Mouse (Mus musculus) heart, postnatal 0 days (tissue): ENCODE results near the gene Prok2. TPM values are rescaled to one million over a fixed set of nuclear protein-coding genes. Genes with fewer than 3 reads are reported as not detected.

ENCODE experiments used
- ATAC-seq: fragments of 200-750 bp; cut with Nextera tagmentation; 2 replicates; pipeline ENCODE4 v1.8.0; 2017; ENCODE audit warnings: low read depth, moderate number of reproducible peaks, moderate library complexity; ENCODE audit not compliant: insufficient read depth
- DNase-seq: peaks from one replicate; pipeline ENCODE4 v3.0.0-alpha.2; 2016; ENCODE audit warnings: low spot score
- H3K27ac ChIP-seq: fragments of 300-500 bp; sonication (generic); 2 replicates; pipeline ENCODE4 v1.5.1; 2014; ENCODE audit warnings: low read depth, mild to moderate bottlenecking
- H3K27me3 ChIP-seq: fragments of 300-500 bp; sonication (generic); 2 replicates; pipeline ENCODE4 v1.6.1; 2014; ENCODE audit warnings: low read length, mixed read lengths; ENCODE audit not compliant: control insufficient read depth, insufficient read depth
- H3K36me3 ChIP-seq: fragments of 300-500 bp; sonication (generic); replicated peaks from 2 replicates; pipeline ENCODE4 v1.6.1; 2014; ENCODE audit warnings: low read length, mixed read lengths; ENCODE audit not compliant: control insufficient read depth, insufficient read depth
- H3K4me1 ChIP-seq: fragments of 300-500 bp; sonication (generic); 2 replicates; pipeline ENCODE4 v1.6.1; 2014; ENCODE audit warnings: antibody characterized with exemption; ENCODE audit not compliant: control insufficient read depth, insufficient read depth
- H3K4me2 ChIP-seq: fragments of 300-500 bp; sonication (generic); 2 replicates; pipeline ENCODE4 v1.6.1; 2014; ENCODE audit warnings: low read depth, mild to moderate bottlenecking, low read length, moderate library complexity
- H3K4me3 ChIP-seq: fragments of 300-500 bp; sonication (generic); 2 replicates; pipeline ENCODE4 v1.5.1; 2014; ENCODE audit warnings: low read depth, low read length
- H3K9ac ChIP-seq: fragments of 300-500 bp; sonication (generic); replicated peaks from 2 replicates; pipeline ENCODE4 v1.6.1; 2014; ENCODE audit warnings: low read depth, low read length, mixed read lengths
- H3K9me3 ChIP-seq: fragments of 300-500 bp; sonication (generic); replicated peaks from 2 replicates; pipeline ENCODE4 v1.6.1; 2016; ENCODE audit warnings: low read length; ENCODE audit not compliant: control insufficient read depth
- CTCF ChIP-seq: IDR thresholded peaks from 2 replicates; pipeline ENCODE4 v1.5.1; 2016; ENCODE audit warnings: antibody characterized with exemption, control low read depth, low read depth
- EP300 ChIP-seq: IDR thresholded peaks from 2 replicates; pipeline ENCODE4 v1.6.1; 2016; ENCODE audit warnings: antibody characterized with exemption, low read depth
- WGBS: fragments of 180-500 bp; shearing (Covaris S2); extraction: QIAGEN DNeasy Blood & Tissue Kit; methylation state at CpG from one replicate; pipeline ENCODE4 v1.1.7; 2014; 5-methylcytosine and 5-hydroxymethylcytosine counted together
- polyA plus RNA-seq: library from polyadenylated mRNA; unstranded; fragments of >200 nt; fragmentation: Nextera tagmentation; extraction: Ambion mirVana; gene quantifications from 2 replicates; pipeline ENCODE4 v1.2.1, GENCODE M21; 2015
- total RNA-seq: library from RNA; depleted of rRNA; stranded (reverse); fragments of >200 nt; gene quantifications from 2 replicates; pipeline ENCODE4 v1.2.3, GENCODE M21; 2014; ENCODE audit warnings: low replicate concordance

Prok2 gene
- total and polyA plus RNA-seq, 2 experiments from 2014 or later: not detected

GRCm38 (mm10) chr6:99669481-99670325, 56.5 kb downstream of the Prok2 start:
- no peaks in the 10 kb centered on the region for H3K36me3 ChIP-seq
- no peak overlapping the region for H3K4me2 ChIP-seq
- H3K27me3 ChIP-seq: no peaks in the 10 kb centered on the region
- H3K4me3 ChIP-seq: no peak overlapping the region
- ATAC-seq: no peak
- H3K27ac ChIP-seq: no peak overlapping the region
- H3K9ac ChIP-seq: no peak overlapping the region
- 0 out of 2 replicates have a peak, but pooled peaks cover 8% of the 10 kb centered on the region for H3K4me1 ChIP-seq
- no peak for DNase-seq
- no peaks in the 10 kb centered on the region for H3K9me3 ChIP-seq
- TF ChIP-seq CTCF (no peak), EP300 (no peak)
- 52% methylated on average over 5 of the region's 5 CpGs for WGBS

GRCm38 (mm10) chr6:99667290-99667689, 58.9 kb downstream of the Prok2 start:
- DNase-seq: no peak
- Histone ChIP-seq H3K27ac (no peak overlapping the region), H3K4me3 (peak overlapping the region; percentile 93; the same call in 1 of the 2 replicates), H3K27me3 (no peaks in the 10 kb centered on the region), H3K9me3 (no peaks in the 10 kb centered on the region), H3K4me2 (peak overlapping the region; percentile 89), H3K36me3 (no peaks in the 10 kb centered on the region), H3K4me1 (0 out of 2 replicates have a peak, but pooled peaks cover 8% of the 10 kb centered on the region), H3K9ac (0 out of 2 replicates have a peak overlapping the region, but pooled peaks have one; percentile 90)
- no peak for ATAC-seq
- 61% methylated on average over 8 of the region's 8 CpGs for WGBS
- TF ChIP-seq EP300 (no peak), CTCF (no peak)

- Histone ChIP-seq H3K4me1 (0 out of 2 replicates have a peak, but pooled peaks cover 8% of the 10 kb centered on the region), H3K4me3 (peak within 1 kb of the TSS; percentile 93), H3K9ac (peak within 1 kb of the TSS; percentile 90), H3K36me3 (no peaks in the 10 kb centered on the region), H3K9me3 (no peaks in the 10 kb centered on the region), H3K27ac (peak within 1 kb of the TSS; percentile 68), H3K4me2 (peak within 1 kb of the TSS; percentile 89), H3K27me3 (no peaks in the 10 kb centered on the region)
- peak; percentile 46 for DNase-seq
- under 1% methylated on average over 30 of the region's 75 CpGs for WGBS
- ATAC-seq: peak; percentile 87
- TF ChIP-seq CTCF (no peak), EP300 (no peak)
Measured at GRCm38 (mm10) chr6:99666318-99667171, 59.6 kb downstream of the Prok2 start, which contains the start of the genes Eif4e3 and Gm20696. Gene Eif4e3 (minus strand): TSS chr6:99666771. Gene Gm20696 (minus strand): TSS chr6:99666797.

GRCm38 (mm10) chr6:99665457-99666317, 60.5 kb downstream of the Prok2 start:
- WGBS: 27% methylated on average over 16 of the region's 16 CpGs
- Histone ChIP-seq H3K4me3 (peak overlapping the region; percentile 93), H3K36me3 (no peaks in the 10 kb centered on the region), H3K4me2 (peak overlapping the region; percentile 89), H3K9me3 (no peaks in the 10 kb centered on the region), H3K27ac (peak overlapping the region; percentile 68), H3K4me1 (0 out of 2 replicates have a peak, but pooled peaks cover 8% of the 10 kb centered on the region), H3K9ac (peak overlapping the region; percentile 90), H3K27me3 (no peaks in the 10 kb centered on the region)
- ATAC-seq (peak; percentile 3; the same call in 1 of the 2 replicates), DNase-seq (no peak)
- no peak for TF ChIP-seq EP300
- TF ChIP-seq CTCF: no peak
